Mouse (Mus musculus): ENCODE data around the gene Mxra8.

Mxra8 gene

GRCm38 (mm10) chr4:155837404-155838010 lies 2.0 kb upstream of the Mxra8 start:
- DNase-seq (ENCODE audit: low spot score in 2 of 2), result no peak

- no peak for DNase-seq (ENCODE audit: low spot score in 2 of 2)
Measured at GRCm38 (mm10) chr4:155838187-155839153, 1.0 kb upstream of the Mxra8 start.

GRCm38 (mm10) chr4:155840076-155841002 lies 859 bp downstream of the Mxra8 start:
- no peak for DNase-seq (ENCODE audit: low spot score in 2 of 2)

GRCm38 (mm10) chr4:155841003-155841454 lies 1.5 kb downstream of the Mxra8 start:
- DNase-seq (ENCODE audit: low spot score in 2 of 2), result peak in 1 of 2 experiments; percentile 38

GRCm38 (mm10) chr4:155841651-155842270 lies 2.3 kb downstream of the Mxra8 start:
- no peak for DNase-seq (ENCODE audit: low spot score in 2 of 2)

- DNase-seq (ENCODE audit: low spot score in 2 of 2), result no peak
Measured at GRCm38 (mm10) chr4:155843231-155843630, 3.8 kb downstream of the Mxra8 start.

- DNase-seq (ENCODE audit: low spot score in 2 of 2), result peak; percentile 97 to 98
Measured at GRCm38 (mm10) chr4:155846871-155847578, 7.5 kb downstream of the Mxra8 start, which contains the start of gene Dvl1. Gene Dvl1, plus strand, starts transcription at chr4:155847402.

- DNase-seq (ENCODE audit: low spot score in 2 of 2), result peak in 1 of 2 experiments; percentile 31
Measured at GRCm38 (mm10) chr4:155847591-155848352, 8.3 kb downstream of the Mxra8 start.

- no peak for DNase-seq (ENCODE audit: low spot score in 2 of 2)
Measured at GRCm38 (mm10) chr4:155848434-155849095, 9.1 kb downstream of the Mxra8 start.

- DNase-seq (ENCODE audit: low spot score in 2 of 2), result no peak
Measured at GRCm38 (mm10) chr4:155849391-155849790, 9.9 kb downstream of the Mxra8 start.

GRCm38 (mm10) chr4:155849792-155850451 lies 10.4 kb downstream of the Mxra8 start:
- DNase-seq (ENCODE audit: low spot score in 2 of 2), result no peak

GRCm38 (mm10) chr4:155851368-155851767 lies 11.9 kb downstream of the Mxra8 start:
- no peak for DNase-seq (ENCODE audit: low spot score in 2 of 2)

GRCm38 (mm10) chr4:155851951-155852411 lies 12.5 kb downstream of the Mxra8 start:
- DNase-seq (ENCODE audit: low spot score in 2 of 2), result no peak

GRCm38 (mm10) chr4:155853421-155853820 lies 13.9 kb downstream of the Mxra8 start:
- no peak for DNase-seq (ENCODE audit: low spot score in 2 of 2)

- DNase-seq (ENCODE audit: low spot score in 2 of 2), result no peak
Measured at GRCm38 (mm10) chr4:155854991-155855390, 15.5 kb downstream of the Mxra8 start.

- DNase-seq (ENCODE audit: low spot score in 2 of 2), result no peak
Measured at GRCm38 (mm10) chr4:155856071-155856470, 16.6 kb downstream of the Mxra8 start.

GRCm38 (mm10) chr4:155856881-155857280 lies 17.4 kb downstream of the Mxra8 start:
- no peak for DNase-seq (ENCODE audit: low spot score in 2 of 2)

GRCm38 (mm10) chr4:155859318-155859717 lies 19.8 kb downstream of the Mxra8 start:
- no peak for DNase-seq (ENCODE audit: low spot score in 2 of 2)
